Mouse (Mus musculus) lung, postnatal 14 days (tissue): Measurements from ENCODE around the gene Gm10964.
A peak's percentile ranks its signal among the peaks of the same experiment; 100 is the strongest.

ENCODE experiments used
- DNase-seq: peaks from one replicate; pipeline ENCODE4 v3.0.0; 2021

Gene Gm10964

GRCm38 (mm10) chr3:103734696-103735519, 4.3 kb upstream of the Gm10964 start:
- DNase-seq: peak; percentile 50

- no peak for DNase-seq
Measured at GRCm38 (mm10) chr3:103735776-103736600, 3.2 kb upstream of the Gm10964 start.

- peak; percentile 58 for DNase-seq
Measured at GRCm38 (mm10) chr3:103737061-103737754, 2.0 kb upstream of the Gm10964 start.

- DNase-seq: peak; percentile 93
Measured at GRCm38 (mm10) chr3:103737778-103738571, 1.2 kb upstream of the Gm10964 start, which contains the start of gene Olfml3. Olfml3 (minus strand) TSS chr3:103738001.

- DNase-seq: no peak
Measured at GRCm38 (mm10) chr3:103740342-103740741, 1.2 kb downstream of the Gm10964 start.

DNA sequence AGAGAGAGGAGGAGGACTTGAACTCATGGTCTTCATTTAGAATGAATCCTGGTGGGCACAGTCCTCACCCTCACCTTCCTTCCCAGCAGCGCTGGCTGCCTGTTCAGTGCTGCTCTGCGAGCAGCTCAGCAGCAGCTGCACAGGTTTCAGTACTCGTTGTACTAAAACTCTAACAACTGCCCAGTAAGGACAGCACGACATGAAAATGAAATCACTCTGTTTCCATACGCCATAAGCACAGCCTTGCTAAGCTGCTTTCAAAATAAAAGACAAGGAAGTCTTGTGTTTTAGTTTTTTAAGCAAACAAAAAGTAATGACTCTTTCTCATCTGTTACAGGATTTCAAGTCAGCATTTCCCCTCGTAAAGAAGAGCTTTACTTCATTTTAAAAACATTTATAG, 4.0 kb downstream of the Gm10964 start:
- DNase-seq: no peak

- no peak for DNase-seq
Measured at GRCm38 (mm10) chr3:103745001-103745770, 6.0 kb downstream of the Gm10964 start.

DNA sequence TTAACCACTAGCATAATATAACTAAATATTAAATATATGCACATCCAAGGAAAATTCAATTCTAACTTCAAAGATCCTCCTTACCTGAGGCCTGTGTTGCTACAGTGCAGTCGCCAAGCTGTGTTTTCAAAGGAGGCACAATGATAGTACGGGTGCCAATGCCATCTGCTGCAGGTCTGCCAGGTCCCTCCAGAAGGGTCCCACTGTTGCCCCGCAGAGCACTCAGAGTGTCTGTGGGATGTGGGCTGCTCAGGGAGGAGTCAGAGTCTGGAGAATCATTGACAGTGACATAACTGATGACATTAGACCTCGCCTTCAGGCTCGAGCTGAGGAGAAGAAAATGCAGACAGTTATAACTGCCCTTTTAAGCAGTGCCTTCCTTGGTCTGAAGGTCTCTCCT, 7.5 kb downstream of the Gm10964 start:
- no peak for DNase-seq

- DNase-seq: no peak
Measured at GRCm38 (mm10) chr3:103751558-103751957, 12.4 kb downstream of the Gm10964 start.

DNA sequence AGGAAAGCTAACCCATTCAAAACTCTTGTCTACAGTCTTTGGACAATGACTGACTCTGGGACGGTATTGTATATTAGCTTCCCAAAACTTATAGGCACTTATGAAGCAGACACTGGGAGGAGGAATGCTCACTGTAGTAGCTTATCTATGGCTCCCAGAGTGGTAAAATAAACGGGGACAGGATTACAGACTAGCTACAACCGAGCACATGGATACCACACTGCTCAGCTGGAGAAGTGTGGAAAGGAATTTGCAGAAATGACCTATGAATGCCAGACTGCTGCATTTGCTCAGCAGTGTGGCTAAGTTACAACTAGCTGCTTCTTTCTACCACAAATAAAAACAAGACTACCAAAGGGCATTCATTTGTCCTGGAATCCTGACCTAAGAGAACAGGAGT, 16.2 kb downstream of the Gm10964 start:
- no peak for DNase-seq

DNA sequence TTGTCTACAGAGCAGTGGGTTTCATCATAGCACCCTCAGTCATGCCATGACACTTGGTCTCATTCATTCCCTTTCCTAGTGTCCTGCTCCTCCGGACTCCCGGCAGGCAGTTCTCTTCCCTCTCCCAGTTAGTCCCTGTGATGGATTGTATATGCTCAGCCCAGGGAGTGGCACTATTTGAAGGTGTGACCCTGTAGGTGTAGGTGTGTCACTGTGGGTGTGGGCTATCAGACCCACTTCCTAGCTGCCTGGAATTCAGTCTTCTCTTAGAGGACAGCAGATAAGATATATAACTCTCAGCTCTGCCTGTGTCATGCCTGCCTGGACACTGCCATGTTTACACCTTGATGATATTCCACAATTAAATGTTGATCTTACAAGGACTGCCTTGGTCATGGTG, 17.8 kb downstream of the Gm10964 start:
- no peak for DNase-seq

DNA sequence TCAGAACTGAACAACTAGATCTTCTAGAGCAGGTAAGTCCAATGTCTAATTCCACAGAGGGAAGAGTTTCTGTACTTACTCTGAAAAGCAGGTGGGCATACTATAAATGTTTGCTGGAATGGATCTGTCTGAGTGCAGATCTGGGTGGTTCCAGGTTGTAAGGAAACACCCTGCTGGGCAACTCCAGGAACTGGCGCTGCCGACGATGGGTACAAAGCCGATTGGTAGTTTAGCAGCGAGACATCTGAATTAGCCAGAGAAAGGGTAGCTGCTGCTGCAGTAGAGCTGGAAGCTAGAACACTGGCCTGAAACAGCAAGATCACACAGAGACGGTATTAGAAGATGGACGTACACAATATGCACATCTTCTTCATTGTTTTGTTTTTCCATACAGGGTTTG, 19.3 kb downstream of the Gm10964 start:
- DNase-seq: no peak

DNA sequence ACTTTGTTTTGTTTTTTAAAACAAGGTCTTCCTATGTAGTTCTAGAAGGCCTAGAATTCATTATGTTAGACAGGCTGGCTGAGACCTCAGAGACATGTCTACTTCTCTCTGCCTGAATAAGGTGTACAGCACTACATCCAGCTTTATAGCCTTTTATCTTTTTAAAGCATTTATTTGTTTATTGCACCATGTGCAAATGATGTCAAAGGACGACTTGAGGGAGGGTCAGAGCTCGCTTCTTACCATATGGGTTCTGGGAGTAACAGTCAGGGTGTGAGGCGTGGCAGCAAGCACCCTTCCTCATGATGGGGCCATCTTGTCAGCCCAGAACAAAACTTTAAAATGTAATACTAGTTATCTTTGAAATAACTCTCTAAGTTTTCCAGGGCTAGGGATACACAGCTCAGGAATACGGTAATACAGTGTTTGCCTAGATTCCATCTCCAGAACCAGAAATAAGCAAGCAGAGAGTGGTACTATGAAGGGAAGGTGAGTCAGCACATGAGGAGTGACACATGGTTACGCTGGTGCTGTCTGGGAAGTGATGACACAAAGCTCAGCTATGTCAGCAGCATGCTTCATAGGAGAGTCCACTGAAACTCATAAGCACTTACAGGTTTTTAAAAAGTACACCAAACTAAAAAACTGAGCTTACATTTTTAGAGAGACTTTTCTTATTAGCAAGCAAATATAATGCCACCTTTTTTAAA, 20.2 kb downstream of the Gm10964 start:
- no peak for DNase-seq

DNA sequence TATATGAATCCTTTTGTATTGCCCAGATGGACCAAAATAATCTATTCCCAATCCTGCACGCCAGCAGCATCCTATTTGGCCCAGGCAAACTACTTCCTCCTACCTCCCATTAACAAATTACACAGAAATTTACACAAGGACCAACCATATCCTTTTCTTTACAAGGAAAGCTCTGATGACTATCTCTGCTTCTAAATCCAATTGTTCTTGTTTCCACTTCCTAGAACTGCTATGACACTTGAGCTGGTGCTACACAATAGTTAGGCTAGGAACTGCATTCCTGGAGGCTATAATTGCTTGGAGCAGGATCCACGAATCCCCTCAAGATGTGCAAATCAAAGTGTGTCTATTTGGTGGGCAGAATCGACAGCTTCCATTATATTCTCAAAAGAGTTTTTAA, 27.6 kb downstream of the Gm10964 start:
- no peak for DNase-seq

GRCm38 (mm10) chr3:103771531-103772130, 32.5 kb downstream of the Gm10964 start:
- DNase-seq: peak; percentile 83

DNA sequence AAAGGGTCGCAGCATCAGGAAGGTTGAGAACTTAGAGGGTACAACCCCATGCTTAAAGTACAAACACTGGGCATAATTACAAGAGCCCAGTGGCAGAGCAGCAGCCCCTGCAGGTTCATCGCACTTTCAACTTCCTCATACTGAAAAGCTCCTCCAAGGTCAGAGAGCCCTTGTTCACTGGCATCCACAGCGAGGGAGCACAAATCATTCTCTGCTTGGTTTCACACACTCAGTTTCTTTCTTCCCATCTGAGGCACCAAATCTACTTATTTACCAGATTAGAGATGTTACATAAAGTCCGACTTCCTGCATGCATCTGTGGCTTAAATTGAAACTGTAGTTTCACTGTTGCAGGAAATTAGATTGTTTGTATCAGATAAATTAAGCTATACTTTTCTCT, 33.7 kb downstream of the Gm10964 start:
- DNase-seq: no peak

DNA sequence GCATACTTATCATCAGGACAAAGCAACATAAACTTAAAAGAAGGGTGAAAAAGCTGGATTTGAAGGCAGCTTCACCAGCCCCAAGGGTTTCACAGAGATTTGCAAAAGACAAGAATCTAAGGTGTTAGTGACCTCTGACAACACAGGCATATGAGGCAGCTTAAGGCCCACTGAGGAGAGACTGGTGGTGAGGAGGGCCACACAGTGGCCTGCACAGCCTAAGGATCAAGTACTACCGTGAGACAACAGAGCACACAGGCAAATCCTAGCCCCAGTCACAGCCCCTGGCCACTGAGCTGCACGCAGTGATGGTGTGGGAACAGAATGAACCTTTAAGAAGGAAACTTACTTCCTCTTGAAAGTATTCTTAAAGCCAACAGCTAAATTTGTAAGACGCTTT, 34.3 kb downstream of the Gm10964 start:
- no peak for DNase-seq

DNA sequence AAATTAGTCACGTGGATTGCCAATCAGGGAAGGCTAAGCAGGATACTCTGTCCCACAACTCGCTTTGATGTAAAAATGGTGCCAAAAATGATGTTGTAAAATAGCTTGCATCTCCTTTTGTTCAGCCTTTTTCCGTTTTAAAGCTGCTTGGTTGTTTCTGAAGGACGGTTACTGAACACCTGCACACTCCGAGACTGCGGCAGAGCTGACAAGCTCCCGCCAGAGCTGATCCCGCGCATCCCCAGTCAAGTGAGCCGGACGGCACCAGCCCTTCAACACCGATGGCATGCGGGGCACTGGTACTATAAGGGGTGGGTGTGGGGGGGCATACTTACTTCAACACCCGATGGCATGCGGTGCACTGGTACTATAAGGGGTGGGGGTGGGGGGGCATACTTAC, 34.8 kb downstream of the Gm10964 start:
- no peak for DNase-seq

DNA sequence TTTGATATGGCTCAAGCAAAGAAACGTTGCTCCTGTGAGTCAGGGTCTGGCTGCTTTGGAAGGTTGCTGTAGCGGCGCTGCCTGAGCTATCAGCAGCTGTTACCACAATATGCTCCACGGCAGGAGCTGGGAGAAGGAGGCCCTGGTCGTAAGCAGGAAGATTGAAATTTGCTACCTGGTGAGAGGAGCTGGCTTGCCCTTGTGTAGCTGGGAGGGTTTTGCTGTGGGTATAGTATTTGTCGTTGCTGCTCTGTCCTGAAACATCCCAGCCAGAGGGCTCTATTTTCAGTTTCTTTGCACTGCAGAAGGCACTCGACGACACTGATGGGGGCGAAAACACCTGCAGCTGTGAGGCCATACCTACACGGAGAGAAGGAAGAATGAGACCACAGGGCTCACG, 38.8 kb downstream of the Gm10964 start:
- no peak for DNase-seq

DNA sequence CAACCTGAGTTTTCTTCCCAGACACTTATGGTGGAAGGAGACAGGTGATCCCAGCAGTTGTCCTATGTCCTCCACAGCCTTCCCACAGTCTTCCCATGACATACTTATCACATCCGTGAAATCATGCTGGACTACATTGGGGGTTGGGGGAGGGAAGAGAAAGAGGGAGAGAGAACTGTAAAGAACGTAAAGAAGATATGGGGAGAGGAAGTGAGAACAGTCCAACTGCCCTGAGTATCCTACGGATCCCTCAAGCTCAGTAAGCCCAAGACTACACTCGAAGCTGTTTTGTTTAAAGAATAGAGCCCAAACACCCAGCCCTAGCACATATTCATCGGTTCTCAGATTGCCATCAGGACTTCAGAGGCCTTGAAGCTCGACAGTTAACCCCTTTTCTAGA, 39.5 kb downstream of the Gm10964 start:
- DNase-seq: no peak

DNA sequence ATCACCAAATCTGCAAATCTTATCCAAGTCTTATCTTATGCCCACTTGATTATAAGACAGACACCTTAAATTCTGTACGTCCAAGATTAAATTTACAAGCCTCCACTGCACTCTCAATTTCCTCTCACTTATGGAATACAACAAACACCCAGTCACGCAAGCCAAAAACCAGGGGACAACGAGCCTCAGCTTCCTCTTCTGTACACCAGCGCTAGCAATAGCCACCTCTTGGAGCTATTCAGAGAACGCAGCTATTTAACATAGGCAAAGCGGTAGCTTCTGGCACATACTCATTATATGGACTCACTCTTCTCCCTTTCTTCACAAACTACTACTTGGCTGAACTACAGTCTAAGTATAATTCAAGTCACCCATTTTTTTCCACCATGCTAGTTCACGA, 40.0 kb downstream of the Gm10964 start:
- DNase-seq: no peak
